Mouse (Mus musculus) adrenal gland (tissue): Measurements from ENCODE around the gene Lrrfip1.

Source experiments
- intact Hi-C: fragments of 180-260 bp; cut with DNase I; formaldehyde crosslinking; loops from one replicate; pipeline ENCODE4 v1.15.1; 2025

Gene Lrrfip1

GRCm38 (mm10) chr1:90997136-90997535 is 1.4 kb upstream of the Lrrfip1 start:
- intact Hi-C loops = no loop called here

GRCm38 (mm10) chr1:90997641-90998040 is 896 bp upstream of the Lrrfip1 start:
- intact Hi-C loops = no loop called here

- intact Hi-C loops = no loop called here
Observed at GRCm38 (mm10) chr1:90998891-90999611, 514 bp downstream of the Lrrfip1 start.

GRCm38 (mm10) chr1:90999911-91000601 is 1.5 kb downstream of the Lrrfip1 start:
- intact Hi-C loops = no loop called here

GRCm38 (mm10) chr1:91001101-91001500 is 2.6 kb downstream of the Lrrfip1 start:
- intact Hi-C loops = no loop called here

- intact Hi-C loops = no loop called here
Observed at GRCm38 (mm10) chr1:91001871-91002539, 3.5 kb downstream of the Lrrfip1 start.

- intact Hi-C loops = no loop called here
Observed at GRCm38 (mm10) chr1:91002641-91003040, 4.1 kb downstream of the Lrrfip1 start.

- intact Hi-C loops = no loop called here
Observed at GRCm38 (mm10) chr1:91003522-91004253, 5.2 kb downstream of the Lrrfip1 start.

- intact Hi-C loops = no loop called here
Observed at GRCm38 (mm10) chr1:91006037-91006436, 7.5 kb downstream of the Lrrfip1 start.

GRCm38 (mm10) chr1:91006708-91007107 is 8.2 kb downstream of the Lrrfip1 start:
- intact Hi-C loops = no loop called here

- intact Hi-C loops = no loop called here
Observed at GRCm38 (mm10) chr1:91008147-91008682, 9.7 kb downstream of the Lrrfip1 start.

- intact Hi-C loops = no loop called here
Observed at GRCm38 (mm10) chr1:91008746-91009145, 10.2 kb downstream of the Lrrfip1 start.

GRCm38 (mm10) chr1:91009266-91009665 is 10.7 kb downstream of the Lrrfip1 start:
- intact Hi-C loops = no loop called here

GRCm38 (mm10) chr1:91010216-91010615 is 11.7 kb downstream of the Lrrfip1 start:
- intact Hi-C loops = no loop called here

GRCm38 (mm10) chr1:91010716-91011115 is 12.2 kb downstream of the Lrrfip1 start:
- intact Hi-C loops = no loop called here

GRCm38 (mm10) chr1:91011336-91011735 is 12.8 kb downstream of the Lrrfip1 start:
- intact Hi-C loops = no loop called here

- intact Hi-C loops = no loop called here
Observed at GRCm38 (mm10) chr1:91013803-91014202, 15.3 kb downstream of the Lrrfip1 start.

- intact Hi-C loops = no loop called here
Observed at GRCm38 (mm10) chr1:91015571-91015970, 17.0 kb downstream of the Lrrfip1 start.

- intact Hi-C loops = no loop called here
Observed at GRCm38 (mm10) chr1:91017111-91017758, 18.7 kb downstream of the Lrrfip1 start.

- intact Hi-C loops = no loop called here
Observed at GRCm38 (mm10) chr1:91019346-91019745, 20.8 kb downstream of the Lrrfip1 start.

GRCm38 (mm10) chr1:91021304-91021703 is 22.8 kb downstream of the Lrrfip1 start:
- intact Hi-C loops = no loop called here
